Mouse (Mus musculus): ENCODE results near the gene Hyal1. TPM values are rescaled to one million over a fixed set of nuclear protein-coding genes. Genes with fewer than 3 reads are reported as not detected.
A peak's percentile ranks its signal among the peaks of the same experiment; 100 is the strongest.

The Hyal1 gene
- polyA plus RNA-seq, 1 experiment: 3.3 TPM

GRCm38 (mm10) chr9:107545602-107546001, 31.1 kb upstream of the Hyal1 start:
- Histone ChIP-seq H3K4me3 (no peak overlapping the region), H3K27me3 (ENCODE audit: control insufficient read depth, insufficient read depth, insufficient read length) (no peaks in the 10 kb centered on the region), H3K4me2 (ENCODE audit: low read depth) (no peak overlapping the region), H3K36me3 (ENCODE audit: control insufficient read depth, insufficient read depth) (no peaks in the 10 kb centered on the region), H3ac (ENCODE audit: control insufficient read depth, insufficient read length) (no peak overlapping the region), H3K79me2 (ENCODE audit: control insufficient read depth, insufficient read depth) (no peaks in the 10 kb centered on the region)
- TF ChIP-seq E2F4 (IDR thresholded peaks at IDR 0.05; ENCODE audit: insufficient read depth): no peak
- TF ChIP-seq POLR2AphosphoS2 (IDR thresholded peaks at IDR 0.05; ENCODE audit: insufficient read length, low read depth): no peak
- TF ChIP-seq SRF (IDR thresholded peaks at IDR 0.05; ENCODE audit: control insufficient read depth, insufficient read length, low read depth): no peak
- no peak for TF ChIP-seq MAX (IDR thresholded peaks at IDR 0.05; ENCODE audit: low read depth)
- TF ChIP-seq TCF3 (IDR thresholded peaks at IDR 0.05; ENCODE audit: insufficient read length, low read depth): no peak
- TF ChIP-seq MYOD1 (IDR thresholded peaks at IDR 0.05; ENCODE audit: control insufficient read depth in 1 of 3, insufficient read length in 2 of 3, low read depth in 2 of 3): no peak
- no peak for TF ChIP-seq MYOG (IDR thresholded peaks at IDR 0.05; ENCODE audit: control insufficient read depth in 1 of 3, insufficient read depth in 1 of 3, insufficient read length in 2 of 3, low read depth in 2 of 3)
- no peak for TF ChIP-seq POLR2A (IDR thresholded peaks at IDR 0.05; ENCODE audit: insufficient read length, low read depth)
- TF ChIP-seq USF1 (IDR thresholded peaks at IDR 0.05; ENCODE audit: low read depth): no peak
- no peak for TF ChIP-seq TCF12 (IDR thresholded peaks at IDR 0.05; ENCODE audit: insufficient read depth, poor library complexity, severe bottlenecking)
- TF ChIP-seq CEBPB (IDR thresholded peaks at IDR 0.05; ENCODE audit: insufficient read depth, poor library complexity, severe bottlenecking): no peak
- no peak for TF ChIP-seq REST (IDR thresholded peaks at IDR 0.05; ENCODE audit: insufficient read depth, insufficient read length)

GRCm38 (mm10) chr9:107547026-107547425, 29.7 kb upstream of the Hyal1 start, which contains the start of gene Zmynd10:
Gene Zmynd10, plus strand, starts transcription at chr9:107547298.
- Histone ChIP-seq H3ac (ENCODE audit: control insufficient read depth, insufficient read length) (no peak within 1 kb of the TSS), H3K4me2 (ENCODE audit: low read depth) (peak within 1 kb of the TSS; percentile 63), H3K27me3 (ENCODE audit: control insufficient read depth, insufficient read depth, insufficient read length) (no peaks in the 10 kb centered on the region), H3K79me2 (ENCODE audit: control insufficient read depth, insufficient read depth) (no peaks in the 10 kb centered on the region), H3K4me3 (no peak within 1 kb of the TSS), H3K36me3 (ENCODE audit: control insufficient read depth, insufficient read depth) (no peaks in the 10 kb centered on the region)
- TF ChIP-seq SRF (IDR thresholded peaks at IDR 0.05; ENCODE audit: control insufficient read depth, insufficient read length, low read depth): no peak
- peak in 2 of 3 experiments; percentile 21 to 38 for TF ChIP-seq MYOG (IDR thresholded peaks at IDR 0.05; ENCODE audit: control insufficient read depth in 1 of 3, insufficient read depth in 1 of 3, insufficient read length in 2 of 3, low read depth in 2 of 3)
- no peak for TF ChIP-seq REST (IDR thresholded peaks at IDR 0.05; ENCODE audit: insufficient read depth, insufficient read length)
- no peak for TF ChIP-seq POLR2A (IDR thresholded peaks at IDR 0.05; ENCODE audit: insufficient read length, low read depth)
- TF ChIP-seq CEBPB (IDR thresholded peaks at IDR 0.05; ENCODE audit: insufficient read depth, poor library complexity, severe bottlenecking): no peak
- TF ChIP-seq TCF3 (IDR thresholded peaks at IDR 0.05; ENCODE audit: insufficient read length, low read depth): no peak
- no peak for TF ChIP-seq POLR2AphosphoS2 (IDR thresholded peaks at IDR 0.05; ENCODE audit: insufficient read length, low read depth)
- TF ChIP-seq MYOD1 (IDR thresholded peaks at IDR 0.05; ENCODE audit: control insufficient read depth in 1 of 3, insufficient read length in 2 of 3, low read depth in 2 of 3): peak in 2 of 3 experiments; percentile 54 to 60

DNA sequence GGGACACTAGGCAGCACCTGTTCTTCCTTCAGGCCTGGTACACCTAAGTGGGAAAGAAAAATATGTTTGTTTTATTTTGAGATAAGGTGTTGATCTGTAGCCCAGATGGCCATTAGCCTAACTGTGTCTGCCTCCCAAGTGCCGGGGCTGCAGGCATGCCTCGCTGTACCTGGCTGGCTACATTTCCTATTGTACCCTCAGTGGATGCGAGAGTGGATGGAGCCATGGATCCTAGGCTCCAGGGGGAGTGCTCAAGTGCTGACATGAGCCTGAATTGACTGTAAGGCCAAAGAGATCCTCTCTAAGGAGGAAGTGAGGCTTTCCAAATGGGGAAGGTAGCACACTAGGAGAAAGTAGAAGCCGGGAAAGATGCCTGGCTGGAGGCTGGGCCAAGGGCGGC, 28.8 kb upstream of the Hyal1 start:
- Histone ChIP-seq H3K79me2 (ENCODE audit: control insufficient read depth, insufficient read depth) (peaks cover 5% of the 10 kb centered on the region), H3K36me3 (ENCODE audit: control insufficient read depth, insufficient read depth) (no peaks in the 10 kb centered on the region), H3ac (ENCODE audit: control insufficient read depth, insufficient read length) (no peak overlapping the region), H3K4me2 (ENCODE audit: low read depth) (no peak overlapping the region), H3K4me3 (no peak overlapping the region), H3K27me3 (ENCODE audit: control insufficient read depth, insufficient read depth, insufficient read length) (no peaks in the 10 kb centered on the region)
- no peak for TF ChIP-seq MYOD1 (IDR thresholded peaks at IDR 0.05; ENCODE audit: control insufficient read depth in 1 of 3, insufficient read length in 2 of 3, low read depth in 2 of 3)
- TF ChIP-seq REST (IDR thresholded peaks at IDR 0.05; ENCODE audit: insufficient read depth, insufficient read length): no peak
- TF ChIP-seq SRF (IDR thresholded peaks at IDR 0.05; ENCODE audit: control insufficient read depth, insufficient read length, low read depth): no peak
- TF ChIP-seq CEBPB (IDR thresholded peaks at IDR 0.05; ENCODE audit: insufficient read depth, poor library complexity, severe bottlenecking): no peak
- no peak for TF ChIP-seq USF1 (IDR thresholded peaks at IDR 0.05; ENCODE audit: low read depth)
- no peak for TF ChIP-seq TCF3 (IDR thresholded peaks at IDR 0.05; ENCODE audit: insufficient read length, low read depth)
- TF ChIP-seq MYOG (IDR thresholded peaks at IDR 0.05; ENCODE audit: control insufficient read depth in 1 of 3, insufficient read depth in 1 of 3, insufficient read length in 2 of 3, low read depth in 2 of 3): no peak
- no peak for TF ChIP-seq E2F4 (IDR thresholded peaks at IDR 0.05; ENCODE audit: insufficient read depth)
- TF ChIP-seq POLR2A (IDR thresholded peaks at IDR 0.05; ENCODE audit: insufficient read length, low read depth): no peak

GRCm38 (mm10) chr9:107548820-107549219, 27.9 kb upstream of the Hyal1 start:
- H3K36me3 ChIP-seq (ENCODE audit: control insufficient read depth, insufficient read depth): no peaks in the 10 kb centered on the region
- no peak for TF ChIP-seq POLR2A (IDR thresholded peaks at IDR 0.05; ENCODE audit: insufficient read length, low read depth)
- TF ChIP-seq MAX (IDR thresholded peaks at IDR 0.05; ENCODE audit: low read depth): no peak
- no peak for TF ChIP-seq REST (IDR thresholded peaks at IDR 0.05; ENCODE audit: insufficient read depth, insufficient read length)
- no peak for TF ChIP-seq POLR2AphosphoS2 (IDR thresholded peaks at IDR 0.05; ENCODE audit: insufficient read length, low read depth)
- TF ChIP-seq CEBPB (IDR thresholded peaks at IDR 0.05; ENCODE audit: insufficient read depth, poor library complexity, severe bottlenecking): no peak
- no peak for TF ChIP-seq E2F4 (IDR thresholded peaks at IDR 0.05; ENCODE audit: insufficient read depth)
- TF ChIP-seq MYOG (IDR thresholded peaks at IDR 0.05; ENCODE audit: control insufficient read depth in 1 of 3, insufficient read depth in 1 of 3, insufficient read length in 2 of 3, low read depth in 2 of 3): no peak
- no peak for TF ChIP-seq TCF3 (IDR thresholded peaks at IDR 0.05; ENCODE audit: insufficient read length, low read depth)
- TF ChIP-seq USF1 (IDR thresholded peaks at IDR 0.05; ENCODE audit: low read depth): no peak
- no peak for TF ChIP-seq MYOD1 (IDR thresholded peaks at IDR 0.05; ENCODE audit: control insufficient read depth in 1 of 3, insufficient read length in 2 of 3, low read depth in 2 of 3)
- no peak for TF ChIP-seq SRF (IDR thresholded peaks at IDR 0.05; ENCODE audit: control insufficient read depth, insufficient read length, low read depth)
- TF ChIP-seq TCF12 (IDR thresholded peaks at IDR 0.05; ENCODE audit: insufficient read depth, poor library complexity, severe bottlenecking): no peak

More at GRCm38 (mm10) chr9:107548820-107549219, 27.9 kb upstream of the Hyal1 start:
- H3K4me3 ChIP-seq: no peak overlapping the region
- peaks cover 13% of the 10 kb centered on the region for H3K79me2 ChIP-seq (ENCODE audit: control insufficient read depth, insufficient read depth)
- H3K4me2 ChIP-seq (ENCODE audit: low read depth): no peak overlapping the region
- H3ac ChIP-seq (ENCODE audit: control insufficient read depth, insufficient read length): no peak overlapping the region
- H3K27me3 ChIP-seq (ENCODE audit: control insufficient read depth, insufficient read depth, insufficient read length): no peaks in the 10 kb centered on the region
